Mouse (Mus musculus) neural tube, embryonic 14.5 days (tissue): ENCODE data around the gene Hebp2. TPM values are rescaled to one million over a fixed set of nuclear protein-coding genes. Genes with fewer than 3 reads are reported as not detected.

ENCODE experiments used
- ATAC-seq: fragments of 200-750 bp; cut with Nextera tagmentation; 2 replicates; pipeline ENCODE4 v1.8.0; 2017; ENCODE audit warnings: low read depth, mild to moderate bottlenecking, moderate TSS enrichment, moderate library complexity
- H3K27ac ChIP-seq: fragments of 300-500 bp; sonication (generic); 2 replicates; pipeline ENCODE4 v1.5.1; 2014; ENCODE audit warnings: low read depth, mild to moderate bottlenecking, control low read depth, low read length, moderate library complexity, mixed read lengths
- H3K27me3 ChIP-seq: fragments of 300-500 bp; sonication (generic); 2 replicates; pipeline ENCODE4 v1.6.1; 2014; ENCODE audit warnings: low read length; ENCODE audit not compliant: control insufficient read depth, insufficient read depth
- H3K36me3 ChIP-seq: fragments of 300-500 bp; sonication (generic); 2 replicates; pipeline ENCODE4 v1.6.1; 2014; ENCODE audit warnings: low read length, mixed read lengths; ENCODE audit not compliant: control insufficient read depth, insufficient read depth
- H3K4me1 ChIP-seq: fragments of 300-500 bp; sonication (generic); 2 replicates; pipeline ENCODE4 v1.6.1; 2014; ENCODE audit warnings: low read length; ENCODE audit not compliant: control insufficient read depth, insufficient read depth
- H3K4me2 ChIP-seq: fragments of 300-500 bp; sonication (generic); 2 replicates; pipeline ENCODE4 v1.6.1; 2014; ENCODE audit warnings: mild to moderate bottlenecking, low read depth, low read length, control low read depth
- H3K4me3 ChIP-seq: fragments of 300-500 bp; sonication (generic); 2 replicates; pipeline ENCODE4 v1.5.1; 2014; ENCODE audit warnings: low read depth, low read length, control low read depth, mixed read lengths
- H3K9ac ChIP-seq: fragments of 300-500 bp; sonication (generic); replicated peaks from 2 replicates; pipeline ENCODE4 v1.6.1; 2014; ENCODE audit warnings: low read depth, mild to moderate bottlenecking, control low read depth, low read length, mixed read lengths
- H3K9me3 ChIP-seq: fragments of 300-500 bp; sonication (generic); 2 replicates; pipeline ENCODE4 v1.6.1; 2016; ENCODE audit warnings: low read length; ENCODE audit not compliant: control insufficient read depth
- WGBS: fragments of 180-500 bp; shearing (Covaris S2); extraction: QIAGEN DNeasy Blood & Tissue Kit; methylation state at CpG from one replicate; pipeline ENCODE4 v1.1.7; 2014; 5-methylcytosine and 5-hydroxymethylcytosine counted together
- polyA plus RNA-seq: library from polyadenylated mRNA; unstranded; fragments of >200 nt; fragmentation: Nextera tagmentation; extraction: Ambion mirVana; gene quantifications from 2 replicates; pipeline ENCODE4 v1.2.1, GENCODE M21; 2014

Gene Hebp2
- polyA plus RNA-seq, 1 experiment from 2014 or later = 15.0 TPM

GRCm38 (mm10) chr10:18501997-18502396 lies 43.9 kb downstream of the Hebp2 start:
- no peak overlapping the region for H3K9ac ChIP-seq
- H3K27ac ChIP-seq = no peak overlapping the region
- H3K4me2 ChIP-seq = no peak overlapping the region
- peaks cover 3% of the 10 kb centered on the region; the same call in 1 of the 2 replicates for H3K36me3 ChIP-seq
- peaks cover 12% of the 10 kb centered on the region for H3K4me1 ChIP-seq
- H3K4me3 ChIP-seq = no peak overlapping the region
- WGBS = 27% methylated on average over 3 of the region's 3 CpGs
- ATAC-seq = no peak
- H3K9me3 ChIP-seq = no peaks in the 10 kb centered on the region
- H3K27me3 ChIP-seq = no peaks in the 10 kb centered on the region

- 61% methylated on average over 7 of the region's 7 CpGs for WGBS
- no peak overlapping the region for H3K4me3 ChIP-seq
- no peak overlapping the region for H3K27ac ChIP-seq
- no peaks in the 10 kb centered on the region for H3K9me3 ChIP-seq
- no peak overlapping the region for H3K9ac ChIP-seq
- H3K27me3 ChIP-seq = no peaks in the 10 kb centered on the region
- H3K4me1 ChIP-seq = no peaks in the 10 kb centered on the region
- ATAC-seq = no peak; the same call in 1 of the 2 replicates
- peaks cover 3% of the 10 kb centered on the region; the same call in 1 of the 2 replicates for H3K36me3 ChIP-seq
- H3K4me2 ChIP-seq = no peak overlapping the region
Measured at GRCm38 (mm10) chr10:18497066-18497465, 48.8 kb downstream of the Hebp2 start.

GRCm38 (mm10) chr10:18494249-18494648 lies 51.6 kb downstream of the Hebp2 start:
- Histone ChIP-seq H3K27ac (no peak overlapping the region), H3K4me2 (no peak overlapping the region), H3K27me3 (no peaks in the 10 kb centered on the region), H3K9me3 (no peaks in the 10 kb centered on the region), H3K9ac (no peak overlapping the region), H3K4me3 (no peak overlapping the region), H3K36me3 (peaks cover under 1% of the 10 kb centered on the region; the same call in 1 of the 2 replicates), H3K4me1 (no peaks in the 10 kb centered on the region)
- no peak for ATAC-seq
- 44% methylated on average over 7 of the region's 7 CpGs for WGBS

- Histone ChIP-seq H3K9ac (no peak overlapping the region), H3K4me2 (no peak overlapping the region), H3K36me3 (no peaks in the 10 kb centered on the region; the same call in 1 of the 2 replicates), H3K4me3 (no peak overlapping the region), H3K9me3 (no peaks in the 10 kb centered on the region), H3K27me3 (no peaks in the 10 kb centered on the region), H3K4me1 (peaks cover 2% of the 10 kb centered on the region; the same call in 1 of the 2 replicates), H3K27ac (no peak overlapping the region)
- ATAC-seq = no peak
- 93% methylated on average over 11 of the region's 11 CpGs for WGBS
Measured at GRCm38 (mm10) chr10:18493010-18493894, 52.6 kb downstream of the Hebp2 start.

- ATAC-seq = no peak
- Histone ChIP-seq H3K4me3 (no peak overlapping the region), H3K9ac (no peak overlapping the region), H3K36me3 (no peaks in the 10 kb centered on the region), H3K4me1 (peaks cover 2% of the 10 kb centered on the region; the same call in 1 of the 2 replicates), H3K9me3 (no peaks in the 10 kb centered on the region), H3K27me3 (no peaks in the 10 kb centered on the region), H3K4me2 (no peak overlapping the region), H3K27ac (no peak overlapping the region)
- WGBS = 91% methylated on average over 4 of the region's 4 CpGs
Measured at GRCm38 (mm10) chr10:18491952-18492351, 53.9 kb downstream of the Hebp2 start.

- H3K36me3 ChIP-seq = no peaks in the 10 kb centered on the region
- H3K4me3 ChIP-seq = no peak overlapping the region
- no peak overlapping the region for H3K4me2 ChIP-seq
- no peaks in the 10 kb centered on the region for H3K9me3 ChIP-seq
- H3K27ac ChIP-seq = no peak overlapping the region
- peaks cover 2% of the 10 kb centered on the region; the same call in 1 of the 2 replicates for H3K4me1 ChIP-seq
- WGBS = 90% methylated on average over 10 of the region's 10 CpGs
- no peak for ATAC-seq
- H3K27me3 ChIP-seq = no peaks in the 10 kb centered on the region
- H3K9ac ChIP-seq = no peak overlapping the region
Measured at GRCm38 (mm10) chr10:18489936-18490335, 55.9 kb downstream of the Hebp2 start.

Other genes starting within 250 kb of the Hebp2 start
- 20.9 and 21.0 TPM in 2 replicates for gene Nhsl1, start 227.1 kb downstream of the Hebp2 start, polyA plus RNA-seq
- 9.3 and 12.5 TPM in 2 replicates for gene Arfgef3, start 197.9 kb upstream of the Hebp2 start, polyA plus RNA-seq
- 0.22 and 0.44 TPM in 2 replicates for gene Gm4922, start 240.7 kb upstream of the Hebp2 start, polyA plus RNA-seq